Mouse (Mus musculus) neural tube, postnatal 0 days (tissue): ENCODE results near the gene Dbr1. TPM values are rescaled to one million over a fixed set of nuclear protein-coding genes. Genes with fewer than 3 reads are reported as not detected.

Experiments used
- polyA plus RNA-seq: library from polyadenylated mRNA; unstranded; fragments of >200 nt; fragmentation: Nextera tagmentation; extraction: Ambion mirVana; gene quantifications from 2 replicates; pipeline ENCODE4 v1.2.1, GENCODE M21; 2015

Gene Dbr1
- 18.9 and 20.9 TPM in 2 replicates for polyA plus RNA-seq

DNA sequence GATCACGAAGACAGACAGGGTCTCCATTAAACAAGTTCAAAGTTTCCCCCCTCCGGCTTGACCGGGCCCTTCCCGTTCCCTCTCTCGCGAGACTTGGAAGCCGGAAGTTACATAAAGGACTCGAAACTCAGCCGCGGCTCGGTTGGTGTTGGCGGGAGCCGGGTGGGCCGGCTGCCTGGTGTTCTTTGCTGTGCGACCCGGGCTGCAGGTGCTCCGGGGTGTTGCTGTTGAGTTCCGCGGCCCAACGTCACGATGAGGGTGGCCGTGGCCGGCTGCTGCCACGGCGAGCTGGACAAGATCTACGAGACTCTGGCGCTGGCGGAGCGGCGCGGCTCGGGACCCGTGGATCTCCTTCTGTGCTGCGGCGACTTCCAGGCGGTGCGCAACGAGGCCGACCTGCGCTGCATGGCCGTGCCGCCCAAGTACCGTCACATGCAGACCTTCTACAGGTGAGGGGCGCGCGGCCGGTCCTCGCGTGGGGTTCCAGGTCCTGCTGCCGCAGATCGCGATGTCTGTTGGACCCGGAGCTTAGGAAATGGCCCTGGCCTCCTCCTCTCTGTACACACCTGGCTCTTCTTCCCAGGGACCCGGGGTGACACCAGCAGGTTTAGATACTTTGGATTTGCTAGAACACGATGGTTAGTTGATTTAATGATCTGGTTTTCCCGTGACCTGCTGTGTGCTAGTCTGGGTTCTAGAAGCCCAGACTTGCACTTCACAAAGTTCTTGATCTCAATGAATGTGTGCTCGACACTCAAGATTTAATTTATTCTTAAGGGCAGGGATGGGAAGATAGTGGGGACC, at the start of gene Dbr1:
Gene Dbr1, plus strand, starts transcription at position 123 of the 804 bp plus-strand sequence.

DNA sequence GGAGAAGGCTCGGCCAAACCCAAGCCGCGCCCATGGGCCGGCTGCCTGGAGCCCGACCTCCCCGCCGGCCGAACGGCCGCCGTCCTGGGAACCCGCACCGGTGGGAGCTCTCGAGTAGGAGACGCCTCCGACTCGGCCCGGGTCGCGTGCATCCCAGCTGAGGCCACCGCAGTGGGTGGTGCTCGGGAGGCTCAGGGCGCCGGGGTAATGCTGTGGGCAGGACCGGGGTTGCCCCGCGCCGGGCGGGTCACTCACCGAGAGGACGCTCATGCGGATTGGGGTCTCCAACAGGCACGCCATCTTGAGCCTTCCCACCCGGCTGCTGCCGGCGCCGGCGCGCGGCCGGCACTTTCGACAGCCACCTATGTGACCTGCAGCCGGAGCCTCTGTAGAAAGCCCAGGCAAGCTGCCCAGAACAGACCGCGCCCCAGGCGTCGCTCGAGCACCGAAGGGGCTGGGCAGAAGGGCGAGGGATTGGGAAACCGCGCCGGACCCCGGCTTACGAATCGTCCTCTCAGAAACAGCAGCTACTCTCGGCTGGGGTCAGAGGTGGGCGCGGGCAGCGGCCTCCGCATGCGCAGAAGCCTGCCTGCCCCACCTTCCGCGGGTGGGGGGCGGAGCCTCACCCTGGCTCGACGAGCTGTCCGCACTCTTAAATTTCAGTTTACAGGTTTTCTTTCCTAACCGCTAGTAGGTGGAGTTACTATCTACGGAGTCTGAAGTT, 7.1 kb upstream of the Dbr1 start, which contains the start of gene Armc8:
Gene Armc8, minus strand, starts transcription at position 553 of the 724 bp plus-strand sequence.

DNA sequence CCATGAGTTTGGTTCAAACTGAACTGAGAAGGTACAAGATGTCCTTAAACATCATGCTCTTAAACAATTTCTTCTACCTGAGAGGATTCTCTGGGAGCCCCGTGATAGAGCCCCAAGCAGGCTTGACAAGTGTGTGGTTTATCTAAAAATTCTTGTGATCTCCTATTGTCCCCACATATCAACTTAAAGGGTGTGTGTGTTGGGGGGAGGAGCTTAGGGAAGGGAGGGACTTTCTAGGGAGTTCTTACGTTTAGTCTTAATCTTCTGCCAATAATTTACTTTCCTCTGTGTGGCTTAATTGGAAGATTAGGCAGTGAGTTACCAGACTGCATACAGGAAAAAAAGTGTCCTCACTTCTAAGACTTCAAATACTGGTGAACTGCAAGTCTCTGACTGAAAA, 36.6 kb downstream of the Dbr1 start, which contains the start of gene A4gnt:
Gene A4gnt, plus strand, starts transcription at position 301 of the 400 bp plus-strand sequence.

DNA sequence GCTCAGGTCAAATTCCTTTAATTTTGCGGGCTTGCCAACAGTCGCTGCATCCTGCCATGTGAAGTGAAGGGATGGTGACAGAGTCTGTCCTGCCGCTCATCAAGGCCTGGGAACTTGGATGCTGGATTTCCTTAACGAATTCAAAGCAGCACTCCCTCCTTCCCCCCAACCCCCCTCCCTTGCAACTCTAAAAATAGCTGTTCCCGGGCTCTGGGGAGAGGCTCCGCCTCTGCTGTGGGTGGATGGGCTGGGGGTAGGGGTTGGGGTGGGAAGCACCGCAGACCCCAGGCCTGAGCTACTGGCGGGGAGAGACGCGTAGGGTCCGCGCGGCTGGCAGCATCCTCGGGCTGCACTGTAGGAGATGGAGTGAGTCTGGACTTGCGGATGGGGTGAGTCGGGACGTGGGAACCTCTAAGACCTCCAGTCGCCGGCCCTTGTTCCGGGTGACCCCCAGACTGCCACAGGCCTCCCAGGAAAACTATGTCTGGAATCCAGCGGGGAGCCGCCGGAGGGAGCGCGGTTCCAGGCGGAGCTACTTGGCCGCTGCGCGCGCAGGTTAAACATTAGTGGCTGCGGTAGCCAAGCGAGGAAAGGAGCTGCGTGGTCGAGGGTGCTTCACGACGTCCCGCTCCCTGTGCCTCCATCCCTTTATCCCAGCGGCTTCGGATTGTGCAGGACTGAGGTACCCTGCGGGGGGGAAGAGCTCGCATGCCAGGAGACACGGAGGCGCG, 53.8 kb downstream of the Dbr1 start, which contains the start of gene Dzip1l:
Gene Dzip1l, plus strand, starts transcription at position 216 of the 731 bp plus-strand sequence.

Other genes starting within 250 kb of the Dbr1 start
- 1.2 and 1.3 TPM in 2 replicates for gene Esyt3, start 217.2 kb upstream of the Dbr1 start, polyA plus RNA-seq
- 98.1 and 108 TPM in 2 replicates for gene Mras, start 138.4 kb upstream of the Dbr1 start, polyA plus RNA-seq
- 1.1 and 1.2 TPM in 2 replicates for gene Nme9, start 124.3 kb upstream of the Dbr1 start, polyA plus RNA-seq
- gene Armc8, start 6.9 kb upstream of the Dbr1 start, polyA plus RNA-seq = 65.5 and 67.6 TPM in 2 replicates
- gene A4gnt, start 36.7 kb downstream of the Dbr1 start, polyA plus RNA-seq = not detected in 2 replicates
- 8.5 and 9.9 TPM in 2 replicates for gene Dzip1l, start 53.7 kb downstream of the Dbr1 start, polyA plus RNA-seq
- not detected in 2 replicates for gene Cldn18, start 141.5 kb downstream of the Dbr1 start, polyA plus RNA-seq